Mouse (Mus musculus) CH12.LX (cell line): Measurements from ENCODE around the gene Atp2b4. TPM values are rescaled to one million over a fixed set of nuclear protein-coding genes. Genes with fewer than 3 reads are reported as not detected.
A peak's percentile ranks its signal among the peaks of the same experiment; 100 is the strongest.

Experiments used
- DNase-seq: peaks from one replicate; pipeline ENCODE4 v3.0.0-alpha.2; 2013; ENCODE audit errors: extremely low read depth
- H3K27ac ChIP-seq: 2 replicates; pipeline ENCODE4 v1.5.1; 2012; ENCODE audit warnings: low read depth, mild to moderate bottlenecking, control low read depth, moderate library complexity; ENCODE audit not compliant: insufficient read depth
- H3K27me3 ChIP-seq: replicated peaks from 2 replicates; pipeline ENCODE3; 2012; ENCODE audit warnings: inconsistent platforms
- H3K36me3 ChIP-seq, 2 experiments: replicated peaks in 1 of 2; 2 replicates each; pipeline versions ENCODE3 to v1.6.1; 2012; ENCODE audit warnings: inconsistent platforms in 1 of 2, low read length in 1 of 2, mild to moderate bottlenecking in 1 of 2, mixed read lengths in 1 of 2, moderate library complexity in 1 of 2; ENCODE audit not compliant: control insufficient read depth in 1 of 2, insufficient read depth in 1 of 2
- H3K4me1 ChIP-seq, 2 experiments: 2 replicates each; pipeline ENCODE4 v1.6.1; 2012; ENCODE audit warnings: inconsistent platforms in 1 of 2, moderate library complexity in 1 of 2; ENCODE audit not compliant: insufficient read depth in 2 of 2, control insufficient read depth in 1 of 2
- H3K4me2 ChIP-seq: 2 replicates; pipeline ENCODE4 v1.6.1; 2012; ENCODE audit warnings: low read depth, mild to moderate bottlenecking, control low read depth; ENCODE audit not compliant: poor library complexity, insufficient read depth, severe bottlenecking
- H3K4me3 ChIP-seq, 3 experiments: fragments of 150-350 bp in 1 of 3; sonication (generic) in 1 of 3; replicated peaks in 1 of 3; 2 replicates each; pipeline versions ENCODE3 to v1.5.1; 2011 to 2012; ENCODE audit warnings: low read depth in 2 of 3, low read length in 2 of 3, mild to moderate bottlenecking in 2 of 3, moderate library complexity in 2 of 3, control low read depth in 1 of 3, improper control_type of control experiment in 1 of 3, inconsistent platforms in 1 of 3, mixed read lengths in 1 of 3; ENCODE audit not compliant: poor library complexity in 1 of 3
- H3K79me2 ChIP-seq: replicated peaks from 2 replicates; pipeline ENCODE4 v1.6.1; 2012; ENCODE audit warnings: mild to moderate bottlenecking, moderate library complexity; ENCODE audit not compliant: control insufficient read depth, poor library complexity, insufficient read depth, severe bottlenecking; ENCODE audit errors: extremely low read depth
- H3K9ac ChIP-seq: 2 replicates; pipeline ENCODE4 v1.6.1; 2012; ENCODE audit warnings: low read depth, mild to moderate bottlenecking, control low read depth, moderate library complexity; ENCODE audit not compliant: insufficient read depth
- H3K9me3 ChIP-seq: replicated peaks from 2 replicates; pipeline ENCODE3; 2012; ENCODE audit warnings: low read length, inconsistent platforms, mixed read lengths
- CHD2 ChIP-seq: IDR thresholded peaks from 2 replicates; pipeline ENCODE4 v1.6.1; 2011; ENCODE audit warnings: low read length, improper control_type of control experiment
- ETS1 ChIP-seq: conservative IDR thresholded peaks from 2 replicates; pipeline ENCODE4 v1.6.1; 2012; ENCODE audit warnings: low read depth, mild to moderate bottlenecking, inconsistent platforms, low read length, improper control_type of control experiment, moderate library complexity
- GABPA ChIP-seq: IDR thresholded peaks from 2 replicates; pipeline ENCODE4 v1.6.1; 2012; ENCODE audit warnings: low read depth, low read length, improper control_type of control experiment, inconsistent platforms; ENCODE audit not compliant: insufficient replicate concordance
- HCFC1 ChIP-seq: IDR thresholded peaks from 2 replicates; pipeline ENCODE4 v1.6.1; 2012; ENCODE audit warnings: low read depth, mild to moderate bottlenecking, inconsistent platforms, low read length, improper control_type of control experiment
- JUN ChIP-seq: IDR thresholded peaks from 2 replicates; pipeline ENCODE4 v1.6.1; 2011; ENCODE audit warnings: low read depth, mild to moderate bottlenecking, low read length, improper control_type of control experiment, moderate library complexity; ENCODE audit not compliant: insufficient read depth
- JUND ChIP-seq: conservative IDR thresholded peaks from 2 replicates; pipeline ENCODE4 v1.6.1; 2011; ENCODE audit warnings: low read depth, low read length, improper control_type of control experiment
- MEF2A ChIP-seq: IDR thresholded peaks from 2 replicates; pipeline ENCODE4 v1.6.1; 2014; ENCODE audit warnings: low read depth, mild to moderate bottlenecking, inconsistent platforms, low read length, improper control_type of control experiment, borderline replicate concordance
- NELFE ChIP-seq: IDR thresholded peaks from 2 replicates; pipeline ENCODE4 v1.6.1; 2011; ENCODE audit warnings: low read depth, low read length, improper control_type of control experiment
- TBP ChIP-seq: conservative IDR thresholded peaks from 2 replicates; pipeline ENCODE4 v1.6.1; 2011; ENCODE audit warnings: low read depth, low read length, improper control_type of control experiment
- TCF12 ChIP-seq: IDR thresholded peaks from 2 replicates; pipeline ENCODE4 v1.6.1; 2014; ENCODE audit warnings: low read depth, mild to moderate bottlenecking, inconsistent platforms, low read length, improper control_type of control experiment
- USF1 ChIP-seq: IDR thresholded peaks from 2 replicates; pipeline ENCODE4 v1.6.1; 2014; ENCODE audit warnings: low read depth, mild to moderate bottlenecking, inconsistent platforms, low read length, improper control_type of control experiment
- ZNF384 ChIP-seq: IDR thresholded peaks from 2 replicates; pipeline ENCODE4 v1.6.1; 2012; ENCODE audit warnings: low read depth, low read length, improper control_type of control experiment, inconsistent platforms
- dilution Hi-C: fragments of 300-500 bp; cut with MboI; formaldehyde crosslinking; loops from 2 replicates; pipeline ENCODE4 v1.14.3; 2020; ENCODE audit warnings: low sequenced_read_pairs; ENCODE audit not compliant: extremely low pct_unique_long_range_greater_than_20kb, extremely low pct_ligation_motif_present
- in situ Hi-C: fragments of 300-500 bp; cut with MboI; formaldehyde crosslinking; loops from 3 replicates; pipeline ENCODE4 v1.14.3; 2019; ENCODE audit warnings: low sequenced_read_pairs, low pct_ligation_motif_present, low pct_unique_long_range_greater_than_20kb, mixed read lengths
- polyA plus RNA-seq: library from polyadenylated mRNA; unstranded; fragments of >175 nt; gene quantifications from 2 replicates; pipeline ENCODE4 v1.2.1, GENCODE M21; 2012; ENCODE audit warnings: low read depth; ENCODE audit not compliant: insufficient read length
- total RNA-seq, 2 experiments: library from RNA; depleted of rRNA; stranded (reverse); fragments of 300-350 nt in 1 of 2; fragments of >200 nt in 1 of 2; gene quantifications; 2 replicates each; pipeline ENCODE4 v1.2.3; 2012 to 2014

Gene Atp2b4
- total and polyA plus RNA-seq, 3 experiments: 6.9 to 18.4 (median 17.5) TPM

DNA sequence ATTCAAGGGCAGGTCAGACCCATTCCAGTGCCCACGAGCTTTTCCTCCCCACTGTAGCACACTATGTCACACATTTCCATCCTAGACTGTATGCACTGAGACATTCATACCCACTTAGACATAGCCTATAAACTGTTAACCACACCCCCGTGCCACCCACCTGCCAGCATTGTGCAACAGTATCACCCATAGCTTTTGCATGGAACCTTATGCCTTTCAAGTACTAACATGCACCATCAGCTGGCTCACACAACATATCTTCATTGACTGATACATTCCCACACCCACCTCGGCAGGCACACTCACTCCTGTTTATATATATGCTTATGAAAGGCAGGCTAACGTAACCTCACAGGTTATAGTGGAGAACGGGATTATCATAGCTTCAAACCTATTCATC is 902 bp upstream of the Atp2b4 start:
- in situ Hi-C loops: no loop called here

DNA sequence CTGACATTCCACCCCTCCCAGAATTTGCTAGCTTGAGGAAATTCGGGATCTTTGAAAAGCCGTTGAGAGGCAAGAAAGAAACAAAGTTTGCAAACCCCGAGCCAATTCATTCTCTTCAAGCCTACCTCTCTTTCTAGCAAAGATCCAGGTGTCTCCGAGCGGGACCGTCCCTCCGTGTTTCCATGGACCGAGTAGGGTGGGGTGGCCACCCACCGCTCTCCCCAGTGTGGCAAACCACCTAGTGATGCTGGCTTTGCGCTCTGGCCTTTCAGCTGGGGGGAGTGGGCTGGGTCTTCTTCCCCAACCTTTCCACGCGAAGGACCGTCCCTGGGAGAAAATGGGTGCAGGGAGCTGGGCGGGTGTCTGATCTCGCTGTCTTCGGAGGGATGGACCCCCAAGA is 329 bp downstream of the Atp2b4 start:
- Histone ChIP-seq H3K79me2 (no peaks in the 10 kb centered on the region), H3K9ac (peak overlapping the region; percentile 0; the same call in 1 of the 2 replicates), H3K27me3 (peaks cover 18% of the 10 kb centered on the region), H3K9me3 (no peaks in the 10 kb centered on the region), H3K4me1 (peaks cover 12 to 37% of the 10 kb centered on the region in 2 experiments), H3K36me3 (peaks cover 0 to 4% of the 10 kb centered on the region in 2 experiments), H3K4me3 (peak overlapping the region; percentile 49 to 61 (median 60)), H3K27ac (no peak overlapping the region), H3K4me2 (peak overlapping the region; percentile 76)
- TF ChIP-seq TCF12 (0 out of 2 replicates have a peak, but pooled peaks have one; percentile 14), USF1 (no peak)
- peak; percentile 33 for DNase-seq
- dilution Hi-C loops: no loop called here
- in situ Hi-C loops: no loop called here

More for the DNA sequence above, 902 bp upstream of the Atp2b4 start:
- TF ChIP-seq TBP (no peak), JUND (no peak), CHD2 (no peak), TCF12 (no peak), ZNF384 (no peak)
- H3K27ac ChIP-seq: no peak overlapping the region
- H3K36me3 ChIP-seq: no peaks in the 10 kb centered on the region
- peaks cover 12 to 37% of the 10 kb centered on the region in 2 experiments for H3K4me1 ChIP-seq
- H3K9me3 ChIP-seq: no peaks in the 10 kb centered on the region
- no peak overlapping the region for H3K4me3 ChIP-seq
- no peak overlapping the region for H3K9ac ChIP-seq
- peaks cover 18% of the 10 kb centered on the region for H3K27me3 ChIP-seq
- dilution Hi-C loops: no loop called here
- no peaks in the 10 kb centered on the region for H3K79me2 ChIP-seq
- no peak for DNase-seq
- H3K4me2 ChIP-seq: no peak overlapping the region

GRCm38 (mm10) chr1:133799686-133800445 is 975 bp downstream of the Atp2b4 start:
- no peak for DNase-seq
- H3K9ac ChIP-seq: 0 out of 2 replicates have a peak overlapping the region, but pooled peaks have one; percentile 0
- H3K27ac ChIP-seq: no peak overlapping the region
- peak overlapping the region in 2 of 3 experiments; percentile 60 to 61 for H3K4me3 ChIP-seq
- H3K4me1 ChIP-seq: peaks cover 12 to 37% of the 10 kb centered on the region in 2 experiments
- H3K9me3 ChIP-seq: no peaks in the 10 kb centered on the region
- dilution Hi-C loops: no loop called here
- no peaks in the 10 kb centered on the region for H3K79me2 ChIP-seq
- in situ Hi-C loops: no loop called here
- peaks cover 0 to 4% of the 10 kb centered on the region in 2 experiments for H3K36me3 ChIP-seq
- H3K4me2 ChIP-seq: peak overlapping the region; percentile 76
- H3K27me3 ChIP-seq: peaks cover 18% of the 10 kb centered on the region
- TF ChIP-seq JUN (no peak), GABPA (no peak), CHD2 (no peak), ETS1 (0 out of 2 replicates have a peak, but pooled peaks have one; percentile 27), HCFC1 (no peak), NELFE (no peak), MEF2A (peak; percentile 72; the same call in 1 of the 2 replicates)
